Mouse (Mus musculus) spleen, adult 2 months (tissue): Measurements from ENCODE around the gene Slc2a13.

ENCODE experiments used
- CTCF ChIP-seq: fragments of 200-500 bp; IDR thresholded peaks from 2 replicates; pipeline ENCODE4 v1.5.1; 2011; ENCODE audit warnings: mild to moderate bottlenecking, inconsistent platforms; ENCODE audit not compliant: insufficient read depth, insufficient read length, insufficient replicate concordance; ENCODE audit errors: extremely low read depth
- POLR2A ChIP-seq: fragments of 200-500 bp; IDR thresholded peaks from 2 replicates; pipeline ENCODE4 v1.6.1; 2011; ENCODE audit warnings: low read depth, low read length, inconsistent platforms

GRCm38 (mm10) chr15:91338350-91338749 lies 234.7 kb downstream of the Slc2a13 start:
- TF ChIP-seq CTCF (no peak), POLR2A (no peak)
